Mouse (Mus musculus) neutrophil, adult 83 days (primary cell): ENCODE data around the gene Art5. TPM values are rescaled to one million over a fixed set of nuclear protein-coding genes. Genes with fewer than 3 reads are reported as not detected.

Source experiments
- total RNA-seq, 2 experiments: library from RNA; stranded (reverse); gene quantifications; one replicate each; pipeline ENCODE4 v1.2.4; 2023

Art5 gene
- total RNA-seq = not detected

GRCm38 (mm10) chr7:102109171-102109570, at the start of gene Art5:
Gene Art5, minus strand, starts transcription at chr7:102109489.

DNA sequence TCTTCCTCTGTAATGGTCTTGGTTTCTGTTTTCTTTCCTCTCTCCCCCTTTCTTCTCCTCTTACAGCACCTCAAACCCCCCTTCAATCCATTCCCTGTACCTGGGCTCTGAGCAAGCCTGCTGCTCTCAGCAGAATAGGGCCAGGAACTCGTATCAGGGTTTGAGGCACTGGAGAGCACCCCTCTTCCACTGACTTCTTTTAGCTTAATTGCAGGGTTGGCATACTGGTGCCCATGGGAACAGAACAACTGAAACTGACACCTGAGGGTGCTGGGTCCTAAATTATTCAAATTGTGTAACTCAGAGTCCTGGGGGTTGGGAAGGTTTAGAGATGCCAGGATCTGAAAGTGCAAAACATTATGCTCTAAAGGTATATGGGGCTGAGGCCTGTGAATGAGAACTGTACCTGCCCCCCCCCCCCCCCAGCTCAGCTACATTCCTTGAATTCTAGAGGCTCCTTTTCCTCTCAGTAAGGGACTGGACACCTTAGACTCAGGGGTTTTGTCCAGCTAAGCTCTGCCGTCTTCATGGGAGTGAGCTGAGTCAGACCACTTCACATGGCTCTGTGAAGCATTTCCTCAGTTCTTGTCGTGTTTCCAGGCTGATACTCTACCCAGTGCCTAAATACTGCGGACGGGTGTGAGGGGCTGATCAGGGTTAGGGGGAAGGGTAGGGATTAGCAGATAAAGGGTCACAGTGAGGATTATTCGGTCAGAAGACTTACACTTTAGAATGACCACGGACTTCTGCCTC, 7.5 kb upstream of the Art5 start, which contains the start of gene Chrna10:
TSS of gene Chrna10 (minus strand) at position 250 of the 753 bp plus-strand sequence.

GRCm38 (mm10) chr7:102101487-102101886, 7.8 kb downstream of the Art5 start, which contains the start of gene Art1:
Gene Art1, plus strand, starts transcription at chr7:102101743.

DNA sequence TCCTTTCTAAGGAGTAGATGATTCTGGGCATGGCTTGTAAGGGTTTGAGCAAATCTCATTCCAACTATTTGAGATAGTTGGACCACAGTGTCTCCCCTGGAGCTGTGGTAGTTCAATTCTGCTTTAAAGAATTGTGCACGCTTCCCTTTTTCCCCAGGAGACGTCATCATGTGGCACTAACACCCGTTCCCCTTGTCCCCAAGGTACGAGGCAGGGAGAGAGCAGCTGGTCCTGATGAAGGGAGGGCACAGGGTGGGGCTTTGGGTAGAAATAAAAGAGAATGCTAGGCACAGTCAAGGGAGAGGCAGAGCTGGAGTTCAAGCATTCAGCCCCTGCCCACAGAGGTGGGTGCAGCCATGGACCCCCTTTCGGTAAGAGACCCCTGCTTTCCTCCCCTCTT, 26.5 kb downstream of the Art5 start, which contains the start of gene Trpc2:
TSS of gene Trpc2 (plus strand) at position 301 of the 400 bp plus-strand sequence.

DNA sequence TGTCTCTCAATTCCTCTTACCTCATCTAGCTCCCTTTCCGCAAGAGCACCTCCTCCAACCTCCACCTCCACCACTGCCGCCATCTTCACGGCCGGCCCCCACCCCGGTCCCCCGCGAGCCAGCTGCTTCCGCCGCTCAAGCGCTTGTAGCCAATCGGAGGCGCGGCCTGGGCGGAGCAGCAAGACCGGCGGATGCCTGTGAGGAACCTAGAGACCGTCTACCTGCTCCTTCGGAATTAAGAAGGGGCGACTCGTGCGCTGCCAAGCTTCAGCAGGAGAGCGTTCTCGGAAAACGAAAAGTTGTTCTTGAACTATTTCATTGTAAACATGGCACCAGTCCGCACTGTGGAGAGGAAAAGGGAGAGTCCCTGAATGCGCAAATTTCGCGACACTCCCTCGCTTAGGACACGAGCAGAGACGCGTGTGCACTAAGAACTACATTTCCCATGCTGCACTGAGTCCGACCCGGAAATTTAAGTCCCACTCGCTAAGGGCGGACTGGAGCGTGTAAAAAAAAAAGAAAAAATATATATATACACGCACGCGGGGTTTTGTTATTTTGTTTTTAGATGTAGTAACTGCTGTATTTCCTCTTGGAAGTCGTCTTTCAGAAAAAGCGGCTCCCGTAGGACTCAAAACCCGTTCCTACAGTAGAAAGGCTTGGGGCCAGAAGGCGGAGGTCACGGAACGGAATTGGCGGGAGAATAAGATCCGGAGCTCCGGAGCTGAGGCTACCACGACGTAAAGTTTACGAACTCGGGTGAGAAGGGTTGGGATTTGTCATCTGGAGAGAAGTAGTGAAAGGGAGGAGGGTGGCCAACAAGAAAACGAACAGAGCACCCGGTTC, 44.0 kb downstream of the Art5 start, which contains the start of the genes Rnf121, Xndc1 and Xntrpc:
TSS of gene Rnf121 (minus strand) at position 424 of the 846 bp plus-strand sequence.
TSS of gene Xndc1 (plus strand) at position 466 of the 846 bp plus-strand sequence.
TSS of gene Xntrpc (plus strand) at position 668 of the 846 bp plus-strand sequence.

Other genes starting within 250 kb of the Art5 start
- gene Anapc15, start 245.8 kb downstream of the Art5 start, total RNA-seq = 10 to 100 TPM; 50.0 to 57.1 TPM
- not detected for gene Folr1, start 238.7 kb downstream of the Art5 start, total RNA-seq
- 100 to 1,000 TPM; 107 to 110 TPM for gene Lamtor1, start 203.6 kb downstream of the Art5 start, total RNA-seq
- not detected for gene Tomt, start 203.1 kb downstream of the Art5 start, total RNA-seq
- gene Lrrc51, start 175.6 kb downstream of the Art5 start, total RNA-seq = under 1 TPM in 1 of 2 experiments, not detected in 1; 0.88 TPM
- 100 to 1,000 TPM; 118 to 124 TPM for gene Numa1, start 175.4 kb downstream of the Art5 start, total RNA-seq
- 10 to 100 TPM; 26.8 to 30.1 TPM for gene Il18bp, start 90.8 kb downstream of the Art5 start, total RNA-seq
- 10 to 100 TPM; 13.5 to 16.0 TPM for gene Rnf121, start 44.0 kb downstream of the Art5 start, total RNA-seq
- 10 to 100 TPM; 14.3 to 14.4 TPM for gene Xndc1, start 44.0 kb downstream of the Art5 start, total RNA-seq
- gene Xntrpc, start 43.8 kb downstream of the Art5 start, total RNA-seq = 1 to 10 TPM; 1.4 to 2.0 TPM
- not detected for gene Trpc2, start 26.4 kb downstream of the Art5 start, total RNA-seq
- gene Art1, start 7.7 kb downstream of the Art5 start, total RNA-seq = not detected
- gene Chrna10, start 7.3 kb upstream of the Art5 start, total RNA-seq = not detected
- gene Nup98, start 100.7 kb upstream of the Art5 start, total RNA-seq = 10 to 100 TPM; 57.0 to 58.7 TPM
- gene Pgap2, start 100.7 kb upstream of the Art5 start, total RNA-seq = 10 to 100 TPM; 35.9 to 37.9 TPM
- gene Rhog, start 146.6 kb upstream of the Art5 start, total RNA-seq = 100 to 1,000 TPM; 395 to 404 TPM
- 10 to 100 TPM; 80.6 to 83.1 TPM for gene Stim1, start 158.3 kb upstream of the Art5 start, total RNA-seq